Mouse (Mus musculus) liver, embryonic 15.5 days (tissue): ENCODE measurements at regions not wholly inside any gene's neighbourhood (a gene's known extent, or its start where the extent isn't known, plus 50 kb on each side); places are given as distances from the start of the nearest gene placed in this dataset.

Experiments used
- ATAC-seq: fragments of 200-750 bp; cut with Nextera tagmentation; 2 replicates; pipeline ENCODE4 v1.8.0; 2017; ENCODE audit warnings: moderate number of reproducible peaks, mild to moderate bottlenecking, moderate library complexity; ENCODE audit not compliant: insufficient read depth
- H3K27ac ChIP-seq: fragments of 300-500 bp; sonication (generic); replicated peaks from 2 replicates; pipeline ENCODE4 v1.5.1; 2015; ENCODE audit warnings: mild to moderate bottlenecking, inconsistent platforms
- H3K27me3 ChIP-seq: fragments of 300-500 bp; sonication (generic); 2 replicates; pipeline ENCODE4 v1.6.1; 2015; ENCODE audit warnings: mild to moderate bottlenecking, inconsistent platforms
- H3K36me3 ChIP-seq: fragments of 300-500 bp; sonication (generic); replicated peaks from 2 replicates; pipeline ENCODE4 v1.6.1; 2015; ENCODE audit warnings: moderate library complexity, mild to moderate bottlenecking, inconsistent platforms
- H3K4me1 ChIP-seq: fragments of 300-500 bp; sonication (generic); replicated peaks from 2 replicates; pipeline ENCODE4 v1.6.1; 2015; ENCODE audit warnings: inconsistent platforms
- H3K4me2 ChIP-seq: fragments of 300-500 bp; sonication (generic); 2 replicates; pipeline ENCODE4 v1.6.1; 2015; ENCODE audit warnings: moderate library complexity, mild to moderate bottlenecking, inconsistent platforms
- H3K4me3 ChIP-seq: fragments of 300-500 bp; sonication (generic); replicated peaks from 2 replicates; pipeline ENCODE4 v1.5.1; 2015; ENCODE audit warnings: mild to moderate bottlenecking, inconsistent platforms
- H3K9ac ChIP-seq: fragments of 300-500 bp; sonication (generic); 2 replicates; pipeline ENCODE4 v1.6.1; 2015; ENCODE audit warnings: moderate library complexity, mild to moderate bottlenecking, inconsistent platforms
- H3K9me3 ChIP-seq: fragments of 300-500 bp; sonication (generic); replicated peaks from 2 replicates; pipeline ENCODE4 v1.6.1; 2016; ENCODE audit warnings: inconsistent platforms
- WGBS: fragments of 180-500 bp; shearing (Covaris S2); methylation state at CpG from one replicate; pipeline ENCODE4 v1.1.7; 2015; ENCODE audit warnings: mixed read lengths; ENCODE audit not compliant: insufficient replicate concordance; 5-methylcytosine and 5-hydroxymethylcytosine counted together

DNA sequence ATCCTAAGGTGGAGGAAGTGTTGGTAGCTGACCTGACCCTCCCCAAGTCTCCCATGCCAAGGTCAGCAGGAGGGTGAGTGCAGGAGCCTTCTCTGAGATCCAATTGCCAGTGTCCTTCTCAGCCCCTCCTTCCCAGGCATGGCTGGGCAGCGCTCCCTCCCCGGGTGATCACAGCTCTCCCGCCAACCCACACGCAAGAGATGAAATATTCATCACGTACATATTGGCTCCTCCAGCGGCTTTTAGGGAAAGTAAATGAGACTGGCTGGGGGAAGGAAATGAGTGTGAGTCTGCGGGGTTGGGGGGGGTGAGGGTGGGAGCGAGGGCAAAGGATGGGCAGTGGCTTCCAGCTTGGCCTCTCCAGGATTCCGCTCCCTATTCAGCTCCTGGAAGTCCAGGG lies 113.0 kb upstream of the Lhx1 start:
- Histone ChIP-seq H3K4me1 (no peaks in the 10 kb centered on the region), H3K27ac (no peak overlapping the region), H3K9ac (no peak overlapping the region), H3K9me3 (no peaks in the 10 kb centered on the region), H3K27me3 (peaks cover 79% of the 10 kb centered on the region), H3K4me3 (no peak overlapping the region), H3K36me3 (no peaks in the 10 kb centered on the region), H3K4me2 (no peak overlapping the region)
- ATAC-seq = no peak
- 12% methylated on average over 9 of the region's 9 CpGs for WGBS

DNA sequence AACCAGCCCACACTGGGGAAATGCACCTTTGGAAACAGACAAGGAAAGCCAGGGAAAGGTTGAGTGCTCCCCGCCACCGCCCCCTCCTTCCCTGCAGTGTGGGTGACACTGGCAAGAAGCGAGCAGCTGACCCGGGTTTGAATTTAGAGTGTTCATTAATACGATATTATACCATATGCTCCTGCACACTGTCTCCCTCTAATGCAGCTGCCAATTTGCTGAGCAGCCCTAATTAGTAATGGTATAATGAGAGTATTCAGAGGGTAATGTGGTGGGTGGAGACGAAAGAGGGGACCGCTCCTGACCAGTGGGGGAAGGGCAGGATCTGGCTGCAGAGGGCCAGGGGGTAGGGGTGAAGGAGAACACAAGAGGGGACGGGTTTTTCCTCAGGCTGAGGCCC lies 111.9 kb upstream of the Lhx1 start:
- Histone ChIP-seq H3K9ac (no peak overlapping the region), H3K9me3 (no peaks in the 10 kb centered on the region), H3K4me1 (no peaks in the 10 kb centered on the region), H3K36me3 (no peaks in the 10 kb centered on the region), H3K4me2 (no peak overlapping the region), H3K4me3 (no peak overlapping the region), H3K27me3 (peaks cover 68% of the 10 kb centered on the region), H3K27ac (no peak overlapping the region)
- no peak for ATAC-seq
- 49% methylated on average over 8 of the region's 8 CpGs for WGBS

DNA sequence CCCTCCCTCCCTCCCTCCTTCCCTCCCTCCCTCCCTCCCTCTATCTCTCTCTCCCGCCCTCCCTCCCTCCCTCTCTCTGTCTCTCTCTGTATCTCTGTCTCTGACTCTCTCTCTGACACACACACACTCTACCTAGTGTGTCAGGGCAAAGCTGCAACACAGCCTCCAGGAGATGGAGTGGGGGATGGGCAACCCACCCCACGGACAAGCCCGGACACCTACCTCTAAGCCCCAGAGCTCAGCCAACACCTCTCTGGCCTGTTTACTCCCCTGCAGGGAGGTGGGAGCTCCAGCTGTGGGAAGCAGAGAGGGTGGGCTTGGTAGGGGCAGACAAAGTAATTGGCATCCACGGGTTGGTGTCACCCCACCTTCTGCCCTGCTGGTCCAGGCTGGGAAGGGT lies 109.7 kb upstream of the Lhx1 start:
- no peak for ATAC-seq
- Histone ChIP-seq H3K9me3 (no peaks in the 10 kb centered on the region), H3K4me3 (no peak overlapping the region), H3K36me3 (no peaks in the 10 kb centered on the region), H3K27ac (no peak overlapping the region), H3K4me1 (no peaks in the 10 kb centered on the region), H3K27me3 (peaks cover 58% of the 10 kb centered on the region), H3K9ac (no peak overlapping the region), H3K4me2 (no peak overlapping the region)
- WGBS = 28% methylated on average over 3 of the region's 4 CpGs

DNA sequence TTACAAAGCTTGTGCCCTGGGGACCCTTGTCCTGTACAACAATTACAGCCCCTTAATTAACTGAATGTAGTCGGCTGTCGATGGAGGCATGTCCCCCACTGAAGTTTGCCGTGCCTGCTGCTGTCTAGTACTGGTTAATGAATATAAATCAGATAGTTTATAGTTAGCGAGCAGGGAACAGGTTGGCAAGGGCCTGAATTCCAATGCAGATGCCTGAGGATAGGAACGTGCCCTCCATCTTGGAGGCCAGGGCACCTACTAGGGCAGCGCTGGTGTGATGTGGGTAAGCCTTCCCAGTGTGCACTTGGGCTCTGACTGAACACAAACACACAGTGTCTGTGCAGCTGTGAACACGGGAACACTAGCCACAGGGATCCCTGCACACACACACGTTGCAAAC lies 108.0 kb upstream of the Lhx1 start:
- no peak for ATAC-seq
- H3K4me2 ChIP-seq = no peak overlapping the region
- H3K9me3 ChIP-seq = no peaks in the 10 kb centered on the region
- peaks cover 41% of the 10 kb centered on the region for H3K27me3 ChIP-seq
- H3K9ac ChIP-seq = no peak overlapping the region
- no peaks in the 10 kb centered on the region for H3K4me1 ChIP-seq
- H3K36me3 ChIP-seq = no peaks in the 10 kb centered on the region
- no peak overlapping the region for H3K4me3 ChIP-seq
- H3K27ac ChIP-seq = no peak overlapping the region
- 50% methylated on average over 8 of the region's 8 CpGs for WGBS

DNA sequence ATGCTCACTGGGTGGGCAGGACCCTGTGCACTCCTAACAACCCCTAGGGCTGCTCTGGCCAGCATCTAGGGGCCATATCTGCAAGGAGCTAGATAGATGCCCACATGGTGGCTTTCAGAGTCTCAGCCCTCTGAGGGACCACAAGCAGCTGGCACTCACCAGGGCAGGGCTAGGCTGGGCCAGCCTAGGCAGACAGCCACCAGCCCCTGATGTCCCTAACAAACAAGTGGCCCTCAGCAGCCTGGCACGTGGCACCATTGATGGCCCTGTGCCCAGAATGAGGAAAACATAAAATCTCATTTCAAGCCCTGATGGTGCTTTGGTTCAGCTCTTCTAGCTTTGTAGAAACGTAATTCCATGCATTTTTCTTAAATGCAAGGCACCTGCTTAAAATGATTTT lies 102.8 kb upstream of the Lhx1 start:
- 47% methylated on average over 2 of the region's 2 CpGs for WGBS
- no peak for ATAC-seq

DNA sequence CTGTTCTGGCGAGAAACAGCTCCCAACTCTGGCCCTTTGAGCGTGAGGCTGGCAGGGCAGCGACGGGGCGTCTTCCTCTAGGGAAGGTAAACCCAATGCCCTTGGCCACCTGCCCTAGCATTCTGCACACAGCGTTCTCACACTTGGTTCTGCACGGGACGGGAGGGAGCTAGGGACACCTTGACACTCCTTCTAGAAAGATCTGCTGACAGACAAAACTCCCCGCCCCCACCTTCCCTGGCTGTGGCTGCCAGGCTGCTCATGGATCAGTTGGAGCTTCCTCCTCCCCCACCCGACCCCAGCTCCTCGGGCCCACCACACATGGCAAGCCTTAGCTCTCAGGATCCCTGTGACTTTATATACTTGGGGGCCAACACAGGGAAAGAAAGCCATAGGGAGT lies 102.3 kb upstream of the Lhx1 start:
- 59% methylated on average over 11 of the region's 11 CpGs for WGBS

More for the DNA sequence above, 102.8 kb upstream of the Lhx1 start:
- no peak overlapping the region for H3K4me2 ChIP-seq
- peaks cover 27% of the 10 kb centered on the region for H3K27me3 ChIP-seq
- no peak overlapping the region for H3K27ac ChIP-seq
- no peak overlapping the region for H3K4me3 ChIP-seq
- no peaks in the 10 kb centered on the region for H3K36me3 ChIP-seq
- no peaks in the 10 kb centered on the region for H3K4me1 ChIP-seq
- no peaks in the 10 kb centered on the region for H3K9me3 ChIP-seq
- H3K9ac ChIP-seq = no peak overlapping the region

DNA sequence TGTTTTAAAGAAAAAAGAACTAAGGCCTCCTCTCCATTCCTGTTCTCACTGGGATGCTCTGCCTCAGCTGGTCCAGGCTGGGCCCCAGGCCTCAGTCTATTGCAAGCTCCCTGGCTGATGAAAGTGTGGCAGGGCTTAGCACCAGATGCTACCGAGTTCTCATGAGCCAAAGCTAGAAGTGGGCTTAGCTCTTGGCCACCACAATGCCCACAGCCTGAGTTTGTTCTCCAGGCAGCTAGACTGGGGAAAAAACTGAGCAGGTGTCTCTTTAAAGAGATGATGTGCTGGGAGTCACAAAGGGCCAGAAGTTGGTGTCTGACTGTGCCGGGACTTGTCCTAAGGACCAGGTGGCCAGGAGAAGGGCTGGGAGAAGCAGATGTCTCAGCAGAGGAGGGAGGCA lies 101.9 kb upstream of the Lhx1 start:
- Histone ChIP-seq H3K4me2 (no peak overlapping the region), H3K4me3 (no peak overlapping the region), H3K9ac (no peak overlapping the region), H3K36me3 (no peaks in the 10 kb centered on the region), H3K27me3 (peaks cover 27% of the 10 kb centered on the region), H3K9me3 (no peaks in the 10 kb centered on the region), H3K27ac (no peak overlapping the region), H3K4me1 (no peaks in the 10 kb centered on the region)
- ATAC-seq = no peak
- 55% methylated on average over 2 of the region's 2 CpGs for WGBS

More for the DNA sequence above, 102.3 kb upstream of the Lhx1 start:
- H3K36me3 ChIP-seq = no peaks in the 10 kb centered on the region
- H3K4me3 ChIP-seq = no peak overlapping the region
- H3K9ac ChIP-seq = no peak overlapping the region
- ATAC-seq = no peak
- H3K27me3 ChIP-seq = peaks cover 27% of the 10 kb centered on the region
- no peaks in the 10 kb centered on the region for H3K4me1 ChIP-seq
- no peaks in the 10 kb centered on the region for H3K9me3 ChIP-seq
- H3K27ac ChIP-seq = no peak overlapping the region
- no peak overlapping the region for H3K4me2 ChIP-seq

DNA sequence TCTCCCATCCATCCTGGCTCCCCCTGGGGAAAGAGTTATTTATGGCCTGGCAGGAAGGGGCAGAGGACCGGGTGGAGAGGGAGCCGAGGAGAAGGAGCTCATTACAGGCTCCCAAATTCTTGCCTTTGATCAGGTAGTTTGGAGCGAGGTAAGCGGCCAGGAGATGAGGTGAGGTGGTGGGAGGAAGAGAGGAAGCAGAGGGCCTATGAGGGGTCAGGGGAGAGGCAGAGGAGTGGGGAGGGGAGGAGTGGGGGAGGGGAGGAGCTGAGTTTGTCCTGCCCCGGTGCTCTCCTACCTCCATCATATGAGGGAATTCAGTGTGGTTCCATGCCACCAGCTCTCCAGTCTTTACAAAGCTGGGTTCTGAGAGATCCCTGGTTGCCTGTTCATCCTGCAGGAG lies 98.8 kb upstream of the Lhx1 start:
- no peak overlapping the region for H3K27ac ChIP-seq
- no peak overlapping the region for H3K4me2 ChIP-seq
- no peaks in the 10 kb centered on the region for H3K36me3 ChIP-seq
- H3K4me3 ChIP-seq = no peak overlapping the region
- no peak overlapping the region for H3K9ac ChIP-seq
- ATAC-seq = no peak
- no peaks in the 10 kb centered on the region for H3K9me3 ChIP-seq
- WGBS = 20% methylated on average over 5 of the region's 5 CpGs
- peaks cover 14% of the 10 kb centered on the region; the same call in 1 of the 2 replicates for H3K27me3 ChIP-seq
- H3K4me1 ChIP-seq = no peaks in the 10 kb centered on the region

DNA sequence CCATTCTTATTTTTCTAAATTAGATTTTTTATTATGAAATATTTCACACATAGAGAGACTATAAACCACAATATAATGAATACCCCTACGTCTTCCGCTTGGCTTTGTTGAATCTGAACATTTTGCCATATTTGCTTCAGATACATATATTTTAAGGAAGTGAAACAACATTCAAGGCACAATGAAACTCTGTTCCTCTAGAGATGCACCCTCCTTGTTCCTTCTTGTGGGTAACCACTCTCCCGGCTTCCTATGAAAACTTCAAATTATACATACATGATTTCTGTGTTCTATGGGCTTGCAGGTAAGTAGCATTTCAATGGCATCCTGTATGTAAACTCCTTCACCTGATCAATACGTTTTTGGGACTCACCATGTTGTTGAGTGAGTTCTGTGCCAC lies 94.4 kb upstream of the Lhx1 start:
- no peaks in the 10 kb centered on the region for H3K4me1 ChIP-seq
- WGBS = 53% methylated on average over 4 of the region's 4 CpGs
- H3K27ac ChIP-seq = no peak overlapping the region
- H3K27me3 ChIP-seq = peaks cover 5% of the 10 kb centered on the region; the same call in 1 of the 2 replicates
- no peak overlapping the region for H3K9ac ChIP-seq
- no peak for ATAC-seq
- no peaks in the 10 kb centered on the region for H3K36me3 ChIP-seq
- no peak overlapping the region for H3K4me3 ChIP-seq
- no peaks in the 10 kb centered on the region for H3K9me3 ChIP-seq
- no peak overlapping the region for H3K4me2 ChIP-seq

DNA sequence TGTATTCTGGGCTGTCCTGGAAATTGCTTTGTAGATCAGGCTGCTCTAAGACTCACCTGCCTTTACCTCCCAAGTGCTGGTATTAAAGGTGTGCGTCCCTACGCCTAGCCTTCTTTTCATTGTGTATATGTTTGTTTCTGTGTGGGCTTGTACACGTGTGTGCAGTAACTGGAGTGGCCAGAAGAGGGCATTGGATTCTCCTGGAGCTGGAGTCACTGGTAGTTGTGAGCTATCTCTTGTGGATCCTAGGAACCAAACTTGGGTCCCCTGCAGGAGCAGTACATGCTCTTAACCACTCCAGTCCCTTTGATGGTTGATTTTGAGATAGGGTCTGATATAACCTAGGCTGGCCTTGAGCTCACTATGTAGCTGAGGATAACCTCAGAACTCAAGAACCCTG lies 93.2 kb upstream of the Lhx1 start:
- no peak overlapping the region for H3K27ac ChIP-seq
- no peaks in the 10 kb centered on the region for H3K36me3 ChIP-seq
- no peak overlapping the region for H3K4me2 ChIP-seq
- no peak overlapping the region for H3K4me3 ChIP-seq
- no peaks in the 10 kb centered on the region for H3K27me3 ChIP-seq
- 76% methylated on average over 3 of the region's 3 CpGs for WGBS
- no peaks in the 10 kb centered on the region for H3K4me1 ChIP-seq
- H3K9ac ChIP-seq = no peak overlapping the region
- ATAC-seq = no peak
- no peaks in the 10 kb centered on the region for H3K9me3 ChIP-seq

DNA sequence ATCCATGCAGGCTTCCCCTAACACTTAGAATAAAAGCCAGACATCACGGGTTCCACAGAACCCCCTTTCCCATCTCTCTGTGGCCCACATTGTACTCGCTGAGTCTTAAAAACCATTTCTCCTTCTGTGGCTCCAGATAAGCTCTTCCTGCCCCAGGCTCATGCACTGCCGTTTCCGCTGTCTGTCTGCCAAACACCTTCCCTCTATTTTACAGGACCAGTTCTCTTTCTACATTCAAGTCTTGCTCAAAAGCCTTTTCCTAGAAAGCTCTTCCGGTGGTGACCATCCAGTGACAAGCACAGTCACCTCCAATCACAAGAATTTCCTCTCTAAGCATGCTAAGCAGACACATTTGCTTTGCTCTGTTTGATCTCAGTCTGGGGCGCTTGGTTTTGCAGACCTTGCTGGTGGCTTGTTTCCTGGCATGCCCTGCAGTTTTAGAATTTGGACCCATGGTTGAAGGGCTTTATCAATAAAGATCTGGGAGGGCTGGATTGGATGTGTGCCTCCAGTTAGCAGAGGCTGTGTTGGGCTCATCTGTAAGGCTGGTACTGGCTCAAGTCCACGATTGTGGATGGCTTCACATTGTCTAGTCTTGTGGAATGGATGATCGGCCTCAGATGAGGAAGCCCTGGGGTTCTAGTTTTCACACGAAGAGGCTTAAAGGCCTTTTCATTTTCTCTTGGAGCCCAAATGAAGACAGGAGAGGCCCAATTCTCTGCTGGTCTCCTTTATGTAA lies 87.8 kb upstream of the Lhx1 start:
- Histone ChIP-seq H3K9ac (no peak overlapping the region), H3K36me3 (no peaks in the 10 kb centered on the region), H3K4me2 (no peak overlapping the region), H3K4me1 (peaks cover 6% of the 10 kb centered on the region), H3K4me3 (no peak overlapping the region), H3K27ac (no peak overlapping the region), H3K9me3 (no peaks in the 10 kb centered on the region), H3K27me3 (peaks cover 11% of the 10 kb centered on the region; the same call in 1 of the 2 replicates)
- 18% methylated on average over 9 of the region's 9 CpGs for WGBS
- no peak for ATAC-seq

DNA sequence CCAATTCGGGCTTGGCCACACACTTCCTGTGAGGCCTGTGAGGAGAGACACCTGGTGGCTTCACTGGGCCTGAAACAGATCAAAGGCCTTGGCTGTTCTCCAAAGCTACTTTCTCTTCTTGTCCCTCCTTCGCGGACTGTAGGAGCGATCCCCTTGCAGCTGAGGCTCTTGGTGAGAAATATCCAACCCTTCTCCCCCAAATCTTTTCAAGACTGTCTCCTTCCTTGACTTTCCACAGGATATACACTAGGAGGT lies 86.2 kb upstream of the Lhx1 start:
- Histone ChIP-seq H3K9me3 (no peaks in the 10 kb centered on the region), H3K27ac (no peak overlapping the region), H3K36me3 (no peaks in the 10 kb centered on the region), H3K4me1 (peaks cover 6% of the 10 kb centered on the region), H3K4me2 (no peak overlapping the region), H3K9ac (no peak overlapping the region), H3K4me3 (no peak overlapping the region), H3K27me3 (peaks cover 27% of the 10 kb centered on the region)
- no peak for ATAC-seq
- WGBS = 41% methylated on average over 4 of the region's 4 CpGs
